Mouse (Mus musculus): ENCODE results near the gene 4930467E23Rik.
"Not testable (repeated sequence)": the region's sequence is repeated elsewhere in the genome, so short reads cannot be mapped to it uniquely, and the experiment has no call there.

DNA sequence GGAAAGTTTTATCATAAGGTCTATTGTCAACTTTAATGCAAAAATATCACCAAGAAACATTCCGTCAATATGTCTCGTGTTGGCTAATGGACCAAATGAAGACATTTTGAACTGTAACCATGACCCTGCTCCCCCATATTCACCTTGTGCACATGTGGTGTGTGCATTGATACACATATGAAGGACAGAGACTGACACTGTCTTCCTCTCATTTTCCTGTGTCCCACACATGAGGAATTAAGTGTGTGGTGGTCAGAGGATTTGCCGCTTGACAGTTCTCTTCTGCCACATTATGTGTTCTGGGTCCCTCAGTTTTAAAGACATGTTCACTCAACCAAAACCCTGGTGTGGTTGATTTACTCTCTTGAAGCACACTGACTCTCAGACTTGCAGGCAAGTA lies 11.5 kb upstream of the 4930467E23Rik start:
- TF ChIP-seq CTCF, POLR2A (IDR thresholded peaks at IDR 0.05; ENCODE audit: insufficient read depth, low read depth, low read length): not testable (repeated sequence)

All from olfactory bulb, adult 2 months (tissue).